Mouse (Mus musculus) myocyte (in vitro differentiated cells): ENCODE measurements around the gene Rapgef5. TPM values are rescaled to one million over a fixed set of nuclear protein-coding genes. Genes with fewer than 3 reads are reported as not detected.

ENCODE experiments used
- H3K27me3 ChIP-seq: one replicate; pipeline ENCODE4 v1.6.1; 2011; ENCODE audit not compliant: control insufficient read depth, insufficient read depth, insufficient read length
- H3K36me3 ChIP-seq: one replicate; pipeline ENCODE4 v1.6.1; 2011; ENCODE audit not compliant: control insufficient read depth, insufficient read depth
- H3K4me2 ChIP-seq: one replicate; pipeline ENCODE4 v1.6.1; 2011; ENCODE audit warnings: low read depth, control low read depth
- H3K4me3 ChIP-seq: one replicate; pipeline ENCODE4 v1.5.1; 2011; ENCODE audit warnings: mild to moderate bottlenecking, control low read depth, moderate library complexity
- H3K79me2 ChIP-seq: one replicate; pipeline ENCODE4 v1.6.1; 2011; ENCODE audit not compliant: control insufficient read depth, insufficient read depth
- H3ac ChIP-seq: one replicate; pipeline ENCODE4 v1.6.1; 2011; ENCODE audit not compliant: control insufficient read depth, insufficient read length
- CEBPB ChIP-seq: IDR thresholded peaks from 2 replicates; pipeline ENCODE4 v1.6.1; 2011; ENCODE audit warnings: mild to moderate bottlenecking, moderate library complexity; ENCODE audit not compliant: poor library complexity, insufficient read depth, severe bottlenecking
- E2F4 ChIP-seq: IDR thresholded peaks from one replicate; pipeline ENCODE4 v1.6.1; 2011; ENCODE audit warnings: mild to moderate bottlenecking, control low read depth, moderate library complexity; ENCODE audit not compliant: insufficient read depth
- MAX ChIP-seq: IDR thresholded peaks from one replicate; pipeline ENCODE4 v1.6.1; 2011; ENCODE audit warnings: low read depth, mild to moderate bottlenecking, control low read depth
- MYOD1 ChIP-seq, 3 experiments: IDR thresholded peaks; one replicate each; pipeline ENCODE4 v1.6.1; 2011; ENCODE audit warnings: control low read depth in 2 of 3, low read depth in 2 of 3, mild to moderate bottlenecking in 2 of 3, moderate library complexity in 1 of 3; ENCODE audit not compliant: insufficient read length in 2 of 3, control insufficient read depth in 1 of 3
- MYOG ChIP-seq, 3 experiments: IDR thresholded peaks; one replicate each; pipeline ENCODE4 v1.6.1; 2011; ENCODE audit warnings: control low read depth in 2 of 3, low read depth in 2 of 3, mild to moderate bottlenecking in 2 of 3; ENCODE audit not compliant: insufficient read length in 2 of 3, control insufficient read depth in 1 of 3, insufficient read depth in 1 of 3
- POLR2A ChIP-seq: IDR thresholded peaks from one replicate; pipeline ENCODE4 v1.6.1; 2011; ENCODE audit warnings: low read depth, mild to moderate bottlenecking, control low read depth, moderate library complexity; ENCODE audit not compliant: insufficient read length
- POLR2AphosphoS2 ChIP-seq: IDR thresholded peaks from one replicate; pipeline ENCODE4 v1.6.1; 2011; ENCODE audit warnings: low read depth, control low read depth; ENCODE audit not compliant: insufficient read length
- REST ChIP-seq: IDR thresholded peaks from one replicate; pipeline ENCODE4 v1.6.1; 2011; ENCODE audit warnings: mild to moderate bottlenecking, control low read depth, moderate library complexity; ENCODE audit not compliant: insufficient read depth, insufficient read length
- SRF ChIP-seq: IDR thresholded peaks from one replicate; pipeline ENCODE4 v1.6.1; 2011; ENCODE audit warnings: low read depth; ENCODE audit not compliant: control insufficient read depth, insufficient read length
- TCF12 ChIP-seq: IDR thresholded peaks from one replicate; pipeline ENCODE4 v1.6.1; 2011; ENCODE audit warnings: mild to moderate bottlenecking, control low read depth; ENCODE audit not compliant: poor library complexity, insufficient read depth, severe bottlenecking
- TCF3 ChIP-seq: IDR thresholded peaks from one replicate; pipeline ENCODE4 v1.6.1; 2011; ENCODE audit warnings: low read depth, control low read depth; ENCODE audit not compliant: insufficient read length
- USF1 ChIP-seq: IDR thresholded peaks from one replicate; pipeline ENCODE4 v1.6.1; 2011; ENCODE audit warnings: low read depth, mild to moderate bottlenecking, control low read depth, moderate library complexity
- polyA plus RNA-seq: library from polyadenylated mRNA; unstranded; fragments of >200 nt; fragmentation: generic; extraction: Trizol; gene quantifications from one replicate; pipeline ENCODE4 v1.2.1, GENCODE M21; 2012; ENCODE audit warnings: missing spikeins

The Rapgef5 gene
- polyA plus RNA-seq, 1 experiment = 0.01 TPM

- Histone ChIP-seq H3K36me3 (no peaks in the 10 kb centered on the region), H3K79me2 (no peaks in the 10 kb centered on the region), H3K27me3 (no peaks in the 10 kb centered on the region), H3ac (no peak overlapping the region), H3K4me3 (no peak overlapping the region), H3K4me2 (no peak overlapping the region)
- TF ChIP-seq SRF (no peak), POLR2AphosphoS2 (no peak), TCF12 (no peak), MYOG (IDR thresholded peaks at IDR 0.05; ENCODE audit: control insufficient read depth in 1 of 3, insufficient read depth in 1 of 3, insufficient read length in 2 of 3, low read depth in 2 of 3) (no peak), USF1 (no peak), E2F4 (no peak), MYOD1 (IDR thresholded peaks at IDR 0.05; ENCODE audit: control insufficient read depth in 1 of 3, insufficient read length in 2 of 3, low read depth in 2 of 3) (no peak), MAX (no peak), TCF3 (no peak), REST (no peak), POLR2A (no peak), CEBPB (no peak)
These were observed 176.5 kb downstream of the Rapgef5 start for GRCm38 (mm10) chr12:117692775-117693174.

- H3K4me2 ChIP-seq = no peak overlapping the region
- TF ChIP-seq POLR2A = no peak
- no peak for TF ChIP-seq TCF12
- TF ChIP-seq CEBPB = no peak
- no peak for TF ChIP-seq USF1
- TF ChIP-seq REST = no peak
- no peak for TF ChIP-seq SRF
- TF ChIP-seq TCF3 = no peak
- TF ChIP-seq MAX = no peak
- TF ChIP-seq MYOD1 (IDR thresholded peaks at IDR 0.05; ENCODE audit: control insufficient read depth in 1 of 3, insufficient read length in 2 of 3, low read depth in 2 of 3) = no peak
- no peaks in the 10 kb centered on the region for H3K36me3 ChIP-seq
- H3K79me2 ChIP-seq = no peaks in the 10 kb centered on the region
- no peak overlapping the region for H3ac ChIP-seq
- no peaks in the 10 kb centered on the region for H3K27me3 ChIP-seq
- no peak overlapping the region for H3K4me3 ChIP-seq
These were observed 183.8 kb downstream of the Rapgef5 start for GRCm38 (mm10) chr12:117699950-117700665.

GRCm38 (mm10) chr12:117700927-117701326 is 184.6 kb downstream of the Rapgef5 start:
- no peak overlapping the region for H3K4me2 ChIP-seq
- H3K27me3 ChIP-seq = no peaks in the 10 kb centered on the region
- no peak overlapping the region for H3K4me3 ChIP-seq
- no peaks in the 10 kb centered on the region for H3K36me3 ChIP-seq
- H3K79me2 ChIP-seq = no peaks in the 10 kb centered on the region
- no peak for TF ChIP-seq USF1
- no peak overlapping the region for H3ac ChIP-seq

- no peak overlapping the region for H3K4me2 ChIP-seq
- no peaks in the 10 kb centered on the region for H3K79me2 ChIP-seq
- TF ChIP-seq MAX = no peak
- no peak for TF ChIP-seq POLR2AphosphoS2
- TF ChIP-seq MYOG (IDR thresholded peaks at IDR 0.05; ENCODE audit: control insufficient read depth in 1 of 3, insufficient read depth in 1 of 3, insufficient read length in 2 of 3, low read depth in 2 of 3) = no peak
- no peak for TF ChIP-seq POLR2A
- no peak for TF ChIP-seq MYOD1 (IDR thresholded peaks at IDR 0.05; ENCODE audit: control insufficient read depth in 1 of 3, insufficient read length in 2 of 3, low read depth in 2 of 3)
- no peak overlapping the region for H3K4me3 ChIP-seq
- no peaks in the 10 kb centered on the region for H3K27me3 ChIP-seq
- H3K36me3 ChIP-seq = no peaks in the 10 kb centered on the region
- H3ac ChIP-seq = no peak overlapping the region
These were observed 186.0 kb downstream of the Rapgef5 start for GRCm38 (mm10) chr12:117702291-117702690.

- Histone ChIP-seq H3K4me2 (no peak overlapping the region), H3K36me3 (no peaks in the 10 kb centered on the region), H3K79me2 (no peaks in the 10 kb centered on the region), H3ac (no peak overlapping the region), H3K4me3 (no peak overlapping the region), H3K27me3 (no peaks in the 10 kb centered on the region)
- no peak for TF ChIP-seq TCF12
- no peak for TF ChIP-seq REST
- TF ChIP-seq MAX = no peak
- TF ChIP-seq POLR2AphosphoS2 = no peak
- no peak for TF ChIP-seq MYOD1 (IDR thresholded peaks at IDR 0.05; ENCODE audit: control insufficient read depth in 1 of 3, insufficient read length in 2 of 3, low read depth in 2 of 3)
- no peak for TF ChIP-seq E2F4
- TF ChIP-seq USF1 = no peak
- TF ChIP-seq POLR2A = no peak
- TF ChIP-seq TCF3 = no peak
- no peak for TF ChIP-seq SRF
These were observed 186.6 kb downstream of the Rapgef5 start for GRCm38 (mm10) chr12:117702928-117703327.
